Comparison of ENCODE assay signal across 8 mouse cellular contexts in genomic region chr2:31297602-31298268, GRCm38 (mm10). TPM values are rescaled to one million over a fixed set of nuclear protein-coding genes. Genes with fewer than 3 reads are reported as not detected.
A peak's percentile ranks its signal among the peaks of the same experiment; 100 is the strongest.
DNase-seq lines count a peak whose midpoint lies in the region; ATAC-seq and TF ChIP-seq lines count a peak whose summit lies in the region.

No protein-coding gene starts in this region.

- no peak for TF ChIP-seq RAD21 in CH12.LX (IDR thresholded peaks at IDR 0.05; ENCODE audit: low read depth, low read length)

- dilution Hi-C loops in CH12.LX (cut with MboI; ENCODE audit: extremely low pct_ligation_motif_present, extremely low pct_unique_long_range_greater_than_20kb, low sequenced_read_pairs): no loop called here

- no peaks in the 10 kb centered on the region for H3K79me2 ChIP-seq in CH12.LX (replicated peaks; ENCODE audit: control insufficient read depth, extremely low read depth, insufficient read depth, poor library complexity, severe bottlenecking)

- no peaks in the 10 kb centered on the region for H3K9me3 ChIP-seq in CH12.LX (replicated peaks; ENCODE audit: low read length)
- no peaks in the 10 kb centered on the region for H3K9me3 ChIP-seq in embryonic facial prominence, embryonic 14.5 days (ENCODE audit: control insufficient read depth, low read length)
- H3K9me3 ChIP-seq in heart, embryonic 11.5 days (replicated peaks; ENCODE audit: control insufficient read depth, low read length): no peaks in the 10 kb centered on the region
- no peaks in the 10 kb centered on the region for H3K9me3 ChIP-seq in liver, embryonic 16.5 days (replicated peaks; ENCODE audit: control insufficient read depth, low read length)
- no peaks in the 10 kb centered on the region for H3K9me3 ChIP-seq in neural tube, embryonic 12.5 days

- in situ Hi-C loops in CH12.LX (cut with MboI; ENCODE audit: low pct_ligation_motif_present, low pct_unique_long_range_greater_than_20kb, low sequenced_read_pairs): loop anchor here (5.0 to 25.0 kb wide), 4 partner anchors 55 to 285 kb away; no protein-coding TSS in a partner anchor

- peak overlapping the region; percentile 34 to 57 (median 44) for H3K4me3 ChIP-seq in CH12.LX (replicated peaks in 1 of 3; ENCODE audit: low read depth in 2 of 3, low read length in 2 of 3, poor library complexity in 1 of 3)
- H3K4me3 ChIP-seq in embryonic facial prominence, embryonic 14.5 days (ENCODE audit: low read depth, low read length): peak overlapping the region; percentile 43
- peak overlapping the region; percentile 41 for H3K4me3 ChIP-seq in heart, embryonic 11.5 days (ENCODE audit: low read depth, low read length)
- H3K4me3 ChIP-seq in liver, embryonic 16.5 days (ENCODE audit: low read depth, low read length): peak overlapping the region; percentile 56
- H3K4me3 ChIP-seq in neural tube, embryonic 12.5 days: peak overlapping the region; percentile 34

- peaks cover 74% of the 10 kb centered on the region for H3K27me3 ChIP-seq in CH12.LX (replicated peaks)
- H3K27me3 ChIP-seq in embryonic facial prominence, embryonic 14.5 days (replicated peaks; ENCODE audit: control insufficient read depth, insufficient read depth, low read length): no peaks in the 10 kb centered on the region
- 0 out of 2 replicates have a peak, but pooled peaks cover 4% of the 10 kb centered on the region for H3K27me3 ChIP-seq in heart, embryonic 11.5 days (ENCODE audit: control insufficient read depth, insufficient read depth, low read length)
- no peaks in the 10 kb centered on the region for H3K27me3 ChIP-seq in liver, embryonic 16.5 days (ENCODE audit: control insufficient read depth, insufficient read depth, low read depth, low read length)
- H3K27me3 ChIP-seq in neural tube, embryonic 12.5 days (replicated peaks): no peaks in the 10 kb centered on the region

- peak overlapping the region; percentile 79; the same call in 1 of the 2 replicates for H3K4me2 ChIP-seq in CH12.LX (ENCODE audit: insufficient read depth, low read depth, poor library complexity, severe bottlenecking)
- peak overlapping the region; percentile 61 for H3K4me2 ChIP-seq in embryonic facial prominence, embryonic 14.5 days (ENCODE audit: low read depth, low read length)
- peak overlapping the region; percentile 61 for H3K4me2 ChIP-seq in heart, embryonic 11.5 days
- peak overlapping the region; percentile 58 for H3K4me2 ChIP-seq in liver, embryonic 16.5 days (ENCODE audit: low read depth, low read length)
- H3K4me2 ChIP-seq in neural tube, embryonic 12.5 days (replicated peaks): peak overlapping the region; percentile 58

- peak; percentile 49 for DNase-seq in CH12.LX (ENCODE audit: extremely low read depth)
- DNase-seq in adrenal gland, adult 2 months: peak; percentile 69
- peak; percentile 90 for DNase-seq in embryonic facial prominence, embryonic 14.5 days (ENCODE audit: low spot score)
- peak; percentile 63 for DNase-seq in kidney, adult 9 months
- peak; percentile 50 for DNase-seq in yolk sac, embryonic 10.5 days (ENCODE audit: low spot score)

- TF ChIP-seq EP300 in CH12.LX (IDR thresholded peaks at IDR 0.05; ENCODE audit: low read length): no peak

- H3K36me3 ChIP-seq in CH12.LX (replicated peaks in 1 of 2; ENCODE audit: control insufficient read depth in 1 of 2, insufficient read depth in 1 of 2, low read length in 1 of 2): no peaks in the 10 kb centered on the region
- peaks cover 8% of the 10 kb centered on the region; the same call in 1 of the 2 replicates for H3K36me3 ChIP-seq in embryonic facial prominence, embryonic 14.5 days (ENCODE audit: control insufficient read depth, insufficient read depth, low read length)
- H3K36me3 ChIP-seq in heart, embryonic 11.5 days (ENCODE audit: control insufficient read depth, insufficient read depth, low read length): 0 out of 2 replicates have a peak, but pooled peaks cover 4% of the 10 kb centered on the region
- no peaks in the 10 kb centered on the region for H3K36me3 ChIP-seq in liver, embryonic 16.5 days (ENCODE audit: control insufficient read depth, insufficient read depth)
- peaks cover 11% of the 10 kb centered on the region; the same call in 1 of the 2 replicates for H3K36me3 ChIP-seq in neural tube, embryonic 12.5 days

- 3% methylated on average over 17 of the region's 17 CpGs for WGBS in embryonic facial prominence, embryonic 14.5 days
- WGBS in heart, embryonic 11.5 days (ENCODE audit: insufficient replicate concordance): 2% methylated on average over 17 of the region's 17 CpGs
- 9% methylated on average over 17 of the region's 17 CpGs for WGBS in liver, embryonic 16.5 days (ENCODE audit: insufficient replicate concordance)
- WGBS in neural tube, embryonic 12.5 days: 2% methylated on average over 17 of the region's 17 CpGs

- no peak overlapping the region for H3K27ac ChIP-seq in CH12.LX (ENCODE audit: insufficient read depth, low read depth)
- 0 out of 2 replicates have a peak overlapping the region, but pooled peaks have one; percentile 40 for H3K27ac ChIP-seq in embryonic facial prominence, embryonic 14.5 days (replicated peaks; ENCODE audit: low read depth, low read length)
- H3K27ac ChIP-seq in heart, embryonic 11.5 days (ENCODE audit: low read depth, low read length): no peak overlapping the region
- no peak overlapping the region for H3K27ac ChIP-seq in liver, embryonic 16.5 days (ENCODE audit: low read length)
- H3K27ac ChIP-seq in neural tube, embryonic 12.5 days: no peak overlapping the region

- peak overlapping the region; percentile 63 for H3K9ac ChIP-seq in CH12.LX (ENCODE audit: insufficient read depth, low read depth)
- peak overlapping the region; percentile 59 for H3K9ac ChIP-seq in embryonic facial prominence, embryonic 14.5 days (ENCODE audit: low read depth, low read length)
- H3K9ac ChIP-seq in heart, embryonic 11.5 days (ENCODE audit: low read depth, low read length): peak overlapping the region; percentile 62
- H3K9ac ChIP-seq in liver, embryonic 16.5 days (ENCODE audit: low read depth, low read length): peak overlapping the region; percentile 35; the same call in 1 of the 2 replicates
- no peak overlapping the region for H3K9ac ChIP-seq in neural tube, embryonic 12.5 days

- ATAC-seq in embryonic facial prominence, embryonic 14.5 days (ENCODE audit: low read depth): peak; percentile 92
- ATAC-seq in heart, embryonic 11.5 days (replicated peaks; ENCODE audit: insufficient number of reproducible peaks, low FRiP score, low TSS enrichment): peak; percentile 76
- ATAC-seq in liver, embryonic 16.5 days (ENCODE audit: low read depth): peak; percentile 81
- peak; percentile 85 for ATAC-seq in neural tube, embryonic 12.5 days (ENCODE audit: low FRiP score, low read depth)

- TF ChIP-seq CTCF in CH12.LX (conservative IDR thresholded peaks at IDR 0.05 in 1 of 2, IDR thresholded peaks at IDR 0.05 in 1 of 2; ENCODE audit: low read depth in 2 of 2, low read length in 2 of 2): no peak

- H3K4me1 ChIP-seq in CH12.LX (ENCODE audit: control insufficient read depth in 1 of 2, insufficient read depth in 2 of 2): peaks cover 0 to 5% of the 10 kb centered on the region in 2 experiments; a peak in 1 of 4 replicates
- peaks cover 6% of the 10 kb centered on the region; the same call in 1 of the 2 replicates for H3K4me1 ChIP-seq in embryonic facial prominence, embryonic 14.5 days (ENCODE audit: control insufficient read depth, insufficient read depth, low read length)
- H3K4me1 ChIP-seq in heart, embryonic 11.5 days (ENCODE audit: control insufficient read depth, insufficient read depth, low read length): 0 out of 2 replicates have a peak, but pooled peaks cover 2% of the 10 kb centered on the region
- H3K4me1 ChIP-seq in liver, embryonic 16.5 days (ENCODE audit: control insufficient read depth, low read depth, low read length): peaks cover 7% of the 10 kb centered on the region
- peaks cover 7% of the 10 kb centered on the region; the same call in 1 of the 2 replicates for H3K4me1 ChIP-seq in neural tube, embryonic 12.5 days

- 0 out of 2 replicates have a peak, but pooled peaks have one; percentile 31 for TF ChIP-seq POLR2A in CH12.LX (IDR thresholded peaks at IDR 0.05; ENCODE audit: low read depth, low read length)

TF ChIP-seq in CH12.LX, 34 proteins besides CTCF, POLR2A, EP300 and RAD21 (continues in another document):
- TF ChIP-seq ZNF384 (IDR thresholded peaks at IDR 0.05; ENCODE audit: low read depth, low read length) (no peak), GABPA (IDR thresholded peaks at IDR 0.05; ENCODE audit: insufficient replicate concordance, low read depth, low read length) (no peak; the same call in 1 of the 2 replicates), MAZ (IDR thresholded peaks at IDR 0.05; ENCODE audit: low read depth, low read length) (no peak), TCF12 (IDR thresholded peaks at IDR 0.05; ENCODE audit: low read depth, low read length) (no peak), SMC3 (IDR thresholded peaks at IDR 0.05; ENCODE audit: low read depth, low read length) (no peak), IRF4 (IDR thresholded peaks at IDR 0.05; ENCODE audit: low read depth, low read length) (peak; percentile 14; the same call in 1 of the 2 replicates), MXI1 (IDR thresholded peaks at IDR 0.05; ENCODE audit: low read depth, low read length) (no peak), USF1 (IDR thresholded peaks at IDR 0.05; ENCODE audit: low read depth, low read length) (peak; percentile 90)

RNA-seq across cellular contexts. Expression of gene Hmcn2, which starts 16.5 kb away (rescaled TPM):
- total RNA-seq in CH12.LX (2012; rRNA removed) (1.4 and 2.1 TPM in 2 replicates), CH12.LX (2014; rRNA removed) (1.0 and 1.9 TPM in 2 replicates)
- 4.3 and 5.7 TPM in 2 replicates for polyA plus RNA-seq in CH12.LX (2012; ENCODE audit: insufficient read length, low read depth)
- total RNA-seq in adrenal gland, adult 2 months (2021): under 1 TPM; 0.93 to 0.95 TPM
- polyA plus RNA-seq in adrenal gland, adult 2 months (2012; rRNA removed): 8.3 and 9.4 TPM in 2 replicates
- 1.0 TPM in 2 replicates for polyA plus RNA-seq in embryonic facial prominence, embryonic 14.5 days (2014; fragmentation: Nextera tagmentation; extraction: Ambion mirVana)
- polyA plus RNA-seq in heart, embryonic 11.5 days (2014; fragmentation: Nextera tagmentation; extraction: Ambion mirVana): 0.27 TPM in 1 of 2 replicates, not detected in the other
- polyA plus RNA-seq in liver, embryonic 16.5 days (2015; fragmentation: Nextera tagmentation; extraction: Ambion mirVana): 0.96 and 1.2 TPM in 2 replicates
- 0.15 TPM in 2 replicates for polyA plus RNA-seq in neural tube, embryonic 12.5 days (2016; fragmentation: Nextera tagmentation; extraction: Ambion mirVana)

RNA-seq across cellular contexts. Expression of gene Ncs1, which starts 52.1 kb away (rescaled TPM):
- total RNA-seq in CH12.LX (2012; rRNA removed) (0.04 TPM in 1 of 2 replicates, not detected in the other), CH12.LX (2014; rRNA removed) (not detected in 2 replicates)
- not detected in 2 replicates for polyA plus RNA-seq in CH12.LX (2012; ENCODE audit: insufficient read length, low read depth)
- total RNA-seq in adrenal gland, adult 2 months (2021): 10 to 100 TPM in 1 of 2 experiments, 1 to 10 TPM in 1; 3.0 to 12.8 TPM
- polyA plus RNA-seq in adrenal gland, adult 2 months (2012; rRNA removed): 2.9 and 3.9 TPM in 2 replicates
- 45.6 and 49.2 TPM in 2 replicates for polyA plus RNA-seq in embryonic facial prominence, embryonic 14.5 days (2014; fragmentation: Nextera tagmentation; extraction: Ambion mirVana)
- polyA plus RNA-seq in heart, embryonic 11.5 days (2014; fragmentation: Nextera tagmentation; extraction: Ambion mirVana): 42.8 and 46.5 TPM in 2 replicates
- polyA plus RNA-seq in liver, embryonic 16.5 days (2015; fragmentation: Nextera tagmentation; extraction: Ambion mirVana): 0.78 and 1.1 TPM in 2 replicates
- 106 and 108 TPM in 2 replicates for polyA plus RNA-seq in neural tube, embryonic 12.5 days (2016; fragmentation: Nextera tagmentation; extraction: Ambion mirVana)
